Mouse (Mus musculus): ENCODE data around the gene Rbms3.

- TF ChIP-seq HCFC1 (IDR thresholded peaks at IDR 0.05; ENCODE audit: borderline replicate concordance, insufficient read depth, low read length) = no peak
- TF ChIP-seq ZNF384 (IDR thresholded peaks at IDR 0.05; ENCODE audit: low read depth, low read length) = no peak
Observed at GRCm38 (mm10) chr9:116940693-116941092, 689.0 kb downstream of the Rbms3 start.

Data from ES-E14 (cell line).